Mouse (Mus musculus) pancreas, adult 10 weeks (tissue): ENCODE results near the gene Cstf1. TPM values are rescaled to one million over a fixed set of nuclear protein-coding genes. Genes with fewer than 3 reads are reported as not detected.

Experiments
- polyA plus RNA-seq: library from polyadenylated mRNA; stranded (reverse); fragments of 350-450 nt; fragmentation: Illumina TruSeq; extraction: RNeasy Lipid Tissue Mini Kit (QIAGEN cat#74804); gene quantifications from one replicate; pipeline ENCODE4 v1.2.3, GENCODE M21; 2015; ENCODE audit warnings: low read depth, low replicate concordance; ENCODE audit not compliant: insufficient read depth

The Cstf1 gene
- polyA plus RNA-seq: 5.6 TPM

DNA sequence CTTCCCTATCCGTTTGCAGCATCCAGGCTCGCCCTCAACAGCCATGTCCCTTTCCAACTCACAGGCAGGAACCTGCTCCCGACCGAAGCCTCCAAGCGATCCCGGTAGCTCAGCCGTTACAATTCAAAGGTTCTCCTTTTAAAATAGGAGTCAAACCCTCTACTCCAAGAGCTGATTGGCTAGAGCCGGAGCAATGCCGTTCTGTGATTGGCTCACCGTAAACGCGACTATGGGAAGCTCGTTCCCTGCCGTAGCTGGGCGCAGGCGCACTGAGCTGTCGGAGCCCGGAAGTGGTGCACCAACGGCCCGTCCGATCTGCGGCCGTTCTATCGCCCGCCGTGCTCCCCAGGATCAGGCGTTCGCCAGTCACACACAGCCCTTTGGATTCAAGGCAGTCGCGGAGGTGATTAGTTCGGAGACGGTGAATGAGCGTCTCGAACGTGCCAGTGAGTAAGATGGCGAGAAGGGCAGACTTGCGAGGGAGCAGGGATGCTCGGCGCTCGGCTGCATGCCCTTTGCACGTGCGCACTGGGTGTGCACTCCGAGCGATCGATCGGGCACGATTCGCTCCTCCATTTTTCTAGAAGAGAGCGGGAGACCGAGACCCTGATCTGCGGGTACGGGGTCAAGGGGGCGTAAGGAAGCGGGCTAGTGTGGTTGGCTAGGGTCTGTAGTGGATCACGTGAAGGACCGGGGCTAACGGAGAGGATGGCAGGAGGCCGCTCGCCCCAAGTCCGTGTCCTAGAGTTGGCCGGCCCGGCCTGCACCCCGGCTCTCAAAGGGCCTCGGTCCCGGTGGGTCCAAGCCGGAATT is at the start of gene Cstf1, which contains the start of gene Aurka:
TSS of gene Cstf1 (plus strand) at position 271 of the 813 bp plus-strand sequence.
TSS of gene Aurka (minus strand) at position 125 of the 813 bp plus-strand sequence.

DNA sequence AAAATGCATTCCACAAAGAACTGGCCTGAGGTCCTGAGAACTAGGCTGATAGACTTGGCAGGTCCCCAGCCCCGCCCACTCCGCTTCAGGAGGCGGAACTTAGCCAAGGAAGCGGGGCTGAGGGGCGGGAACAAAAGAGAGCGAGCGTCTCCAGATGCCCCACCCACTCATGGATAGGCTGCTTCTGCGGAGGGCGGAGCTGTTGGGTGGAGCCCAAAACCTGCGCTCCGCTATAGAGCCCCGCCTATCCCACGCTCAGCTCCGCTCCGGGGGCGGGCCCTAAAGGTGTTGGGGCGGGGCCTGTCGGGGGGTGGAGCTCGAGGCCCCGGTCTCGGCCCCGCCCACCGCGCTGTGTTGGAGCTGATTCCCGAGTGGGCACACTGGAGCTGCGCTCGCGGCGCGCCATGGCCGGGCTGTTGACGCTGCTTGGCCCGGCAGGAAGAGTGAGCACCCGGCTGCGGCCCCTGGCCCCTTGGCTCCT is 25.2 kb upstream of the Cstf1 start, which contains the start of gene Fam210b:
TSS of gene Fam210b (plus strand) at position 308 of the 481 bp plus-strand sequence.

DNA sequence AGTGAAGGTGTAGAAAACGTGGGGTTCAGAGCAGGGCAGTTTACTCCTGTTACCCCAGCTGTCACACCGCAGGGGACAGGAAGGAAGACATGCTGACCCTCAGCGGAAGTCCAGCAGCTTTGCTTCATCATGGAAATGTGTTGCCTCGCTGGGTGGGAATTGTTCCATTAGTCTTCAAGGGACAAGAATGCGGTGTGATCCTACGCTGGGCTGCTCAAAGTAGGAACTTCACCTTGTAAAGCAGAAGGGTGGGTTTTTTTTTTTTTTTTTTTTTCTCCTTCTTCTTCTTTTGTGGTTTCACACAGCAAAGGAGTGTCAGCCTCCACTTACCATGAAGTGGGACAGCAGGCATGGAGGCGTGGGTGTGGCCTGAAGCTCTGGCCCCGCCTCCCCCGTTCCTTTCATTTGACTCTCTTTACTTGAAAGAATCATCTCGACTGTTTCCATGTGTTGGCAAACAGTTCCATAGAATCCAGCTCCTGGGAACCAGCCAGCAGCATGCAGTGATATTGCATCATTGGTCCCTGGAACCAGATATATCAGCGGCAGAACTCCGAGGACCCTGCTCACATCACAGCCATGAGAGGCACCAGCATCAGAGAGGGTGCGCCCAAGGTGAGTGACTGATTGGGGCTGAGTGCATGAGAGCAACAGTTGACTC is 23.0 kb downstream of the Cstf1 start, which contains the start of gene Cass4:
TSS of gene Cass4 (plus strand) at position 404 of the 661 bp plus-strand sequence.

Other genes with a start within 250 kb of the Cstf1 start
- not detected for gene Mc3r, start 122.2 kb upstream of the Cstf1 start, polyA plus RNA-seq
- gene Fam210b, start 25.1 kb upstream of the Cstf1 start, polyA plus RNA-seq: 5.9 TPM
- gene Aurka, start 146 bp upstream of the Cstf1 start, polyA plus RNA-seq: not detected
- gene Cass4, start 23.1 kb downstream of the Cstf1 start, polyA plus RNA-seq: 0.30 TPM
- 10.7 TPM for gene Rtf2, start 69.9 kb downstream of the Cstf1 start, polyA plus RNA-seq
- gene Gcnt7, start 87.9 kb downstream of the Cstf1 start, polyA plus RNA-seq: not detected
- gene Fam209, start 101.8 kb downstream of the Cstf1 start, polyA plus RNA-seq: not detected
- gene Tfap2c, start 178.9 kb downstream of the Cstf1 start, polyA plus RNA-seq: not detected